Comparison of ENCODE assay signal across 10 mouse cellular contexts in genomic region chr13:23503797-23504196, GRCm38 (mm10). TPM values are rescaled to one million over a fixed set of nuclear protein-coding genes. Genes with fewer than 3 reads are reported as not detected.
DNase-seq lines count a peak whose midpoint lies in the region; TF ChIP-seq lines count a peak whose summit lies in the region.
"Had no signal": no experiment of that assay in that cellular context is flagged by ENCODE, and none has a peak within 500 bp of the region (broad histone marks: within the 10 kb centered on the region; RNA-seq: fewer than 3 reads in every experiment).

No protein-coding gene starts in this region.

- peak overlapping the region; percentile 84 for H3K4me2 ChIP-seq in CH12.LX (ENCODE audit: insufficient read depth, low read depth, poor library complexity, severe bottlenecking)
- H3K4me2 ChIP-seq: neural tube, embryonic 12.5 days had no signal

- no peaks in the 10 kb centered on the region for H3K4me1 ChIP-seq in cerebellum, adult 2 months (ENCODE audit: control insufficient read depth, insufficient read depth, low read length)
- H3K4me1 ChIP-seq in CH12.LX (ENCODE audit: control insufficient read depth in 1 of 2, insufficient read depth in 2 of 2): peaks cover 6 to 23% of the 10 kb centered on the region in 2 experiments; a peak in 3 of 4 replicates

- 8% methylated on average over 9 of the region's 9 CpGs for WGBS in cerebellum, adult 2 months

- peak overlapping the region; percentile 54 for H3K9ac ChIP-seq in CH12.LX (ENCODE audit: insufficient read depth, low read depth)
- H3K9ac ChIP-seq: neural tube, embryonic 12.5 days had no signal

- dilution Hi-C loops in CH12.LX (cut with MboI; ENCODE audit: extremely low pct_ligation_motif_present, extremely low pct_unique_long_range_greater_than_20kb, low sequenced_read_pairs): no loop called here

- H3K27ac ChIP-seq in cerebellum, adult 2 months (ENCODE audit: insufficient read depth, low read length): no peak overlapping the region
- no peak overlapping the region for H3K27ac ChIP-seq in CH12.LX (ENCODE audit: insufficient read depth, low read depth)
- H3K27ac ChIP-seq: neural tube, embryonic 12.5 days had no signal

- no peak for TF ChIP-seq RAD21 in CH12.LX (IDR thresholded peaks at IDR 0.05; ENCODE audit: low read depth, low read length)

- no peak for TF ChIP-seq POLR2A in cerebellum, adult 2 months (IDR thresholded peaks at IDR 0.05; ENCODE audit: borderline replicate concordance, insufficient read depth, low read length)
- TF ChIP-seq POLR2A in CH12.LX (IDR thresholded peaks at IDR 0.05; ENCODE audit: low read depth, low read length): no peak

- in situ Hi-C loops in CH12.LX (cut with MboI; ENCODE audit: low pct_ligation_motif_present, low pct_unique_long_range_greater_than_20kb, low sequenced_read_pairs): loop anchor here (10.0 to 25.0 kb wide), 2 partner anchors 199 to 1566 kb away; partner anchors contain the start of gene Zfp184

- H3K27me3 ChIP-seq in cerebellum, adult 2 months (ENCODE audit: control insufficient read depth, insufficient read depth, low read length): no peaks in the 10 kb centered on the region; the same call in 1 of the 2 replicates
- H3K27me3 ChIP-seq in CH12.LX (replicated peaks): no peaks in the 10 kb centered on the region

- intact Hi-C loops in heart, postnatal 36 days (cut with DNase I): loop anchor here (2.0 kb wide), 1 partner anchor 37 kb away; no protein-coding TSS in a partner anchor

- no peak for TF ChIP-seq CTCF in cerebellum, adult 2 months (IDR thresholded peaks at IDR 0.05; ENCODE audit: borderline replicate concordance, insufficient read depth, low read depth, low read length)
- TF ChIP-seq CTCF in CH12.LX (conservative IDR thresholded peaks at IDR 0.05 in 1 of 2, IDR thresholded peaks at IDR 0.05 in 1 of 2; ENCODE audit: low read depth in 2 of 2, low read length in 2 of 2): no peak

- H3K79me2 ChIP-seq in CH12.LX (replicated peaks; ENCODE audit: control insufficient read depth, extremely low read depth, insufficient read depth, poor library complexity, severe bottlenecking): no peaks in the 10 kb centered on the region

- no peaks in the 10 kb centered on the region for H3K9me3 ChIP-seq in CH12.LX (replicated peaks; ENCODE audit: low read length)
- H3K9me3 ChIP-seq: neural tube, embryonic 12.5 days had no signal

- H3K36me3 ChIP-seq in CH12.LX (replicated peaks in 1 of 2; ENCODE audit: control insufficient read depth in 1 of 2, insufficient read depth in 1 of 2, low read length in 1 of 2): no peaks in the 10 kb centered on the region
- H3K36me3 ChIP-seq: neural tube, embryonic 12.5 days had no signal

- peak; percentile 38 for DNase-seq in cerebellum, adult 2 months
- no peak for DNase-seq in cerebellum, adult 11 months
- peak; percentile 82 for DNase-seq in CH12.LX (ENCODE audit: extremely low read depth)
- peak; percentile 89 for DNase-seq in embryo, embryonic 9.5 days (ENCODE audit: extremely low spot score)
- peak; percentile 31 to 53 for DNase-seq in heart, postnatal 36 days
- peak; percentile 38 to 76 for DNase-seq in layer of hippocampus, postnatal 25 days (ENCODE audit: extremely low spot score in 1 of 2, low spot score in 1 of 2)
- peak; percentile 75 for DNase-seq in mesoderm, embryonic 11.5 days (ENCODE audit: low read depth, low spot score)
- peak; percentile 82 for DNase-seq in thymus, postnatal 0 days (ENCODE audit: low spot score)

- H3K4me3 ChIP-seq in cerebellum, adult 2 months (replicated peaks; ENCODE audit: insufficient read depth, low read depth, low read length): no peak overlapping the region
- H3K4me3 ChIP-seq in CH12.LX (replicated peaks in 1 of 3; ENCODE audit: low read depth in 2 of 3, low read length in 2 of 3, poor library complexity in 1 of 3): peak overlapping the region; percentile 17 to 43 (median 32)
- H3K4me3 ChIP-seq: neural tube, embryonic 12.5 days had no signal

- no peak for TF ChIP-seq EP300 in CH12.LX (IDR thresholded peaks at IDR 0.05; ENCODE audit: low read length)

TF ChIP-seq in CH12.LX, 34 proteins besides CTCF, POLR2A, EP300 and RAD21:
- TF ChIP-seq E2F4 (IDR thresholded peaks at IDR 0.05; ENCODE audit: insufficient replicate concordance, low read depth, low read length) (peak; percentile 91; the same call in 1 of the 2 replicates), SIN3A (IDR thresholded peaks at IDR 0.05; ENCODE audit: low read length) (0 out of 2 replicates have a peak, but pooled peaks have one; percentile 27), MAX (IDR thresholded peaks at IDR 0.05; ENCODE audit: low read length) (peak; percentile 88), USF1 (IDR thresholded peaks at IDR 0.05; ENCODE audit: low read depth, low read length) (peak; percentile 78), TBP (conservative IDR thresholded peaks at IDR 0.05; ENCODE audit: low read depth, low read length) (peak; percentile 100), MXI1 (IDR thresholded peaks at IDR 0.05; ENCODE audit: low read depth, low read length) (no peak; the same call in 1 of the 2 replicates), MAFK (IDR thresholded peaks at IDR 0.05; ENCODE audit: insufficient replicate concordance, low read length) (peak; percentile 96), UBTF (IDR thresholded peaks at IDR 0.05; ENCODE audit: low read depth, low read length) (no peak), USF2 (conservative IDR thresholded peaks at IDR 0.05; ENCODE audit: low read depth, low read length) (peak; percentile 65), NRF1 (IDR thresholded peaks at IDR 0.05; ENCODE audit: low read depth, low read length) (peak; percentile 64), MEF2A (IDR thresholded peaks at IDR 0.05; ENCODE audit: borderline replicate concordance, low read depth, low read length) (no peak), ELF1 (IDR thresholded peaks at IDR 0.05; ENCODE audit: low read depth, low read length) (peak; percentile 96), KAT2A (IDR thresholded peaks at IDR 0.05; ENCODE audit: insufficient replicate concordance, low read length) (peak; percentile 74; the same call in 1 of the 2 replicates)

RNA-seq across cellular contexts. Expression of gene Btn2a2, which starts 15.1 kb away (rescaled TPM):
- polyA plus RNA-seq in cerebellum, adult 2 months (2012; rRNA removed): 0.20 and 0.21 TPM in 2 replicates
- total RNA-seq in CH12.LX (2012; rRNA removed) (1.1 and 1.3 TPM in 2 replicates), CH12.LX (2014; rRNA removed) (1.2 and 1.3 TPM in 2 replicates)
- polyA plus RNA-seq in CH12.LX (2012; ENCODE audit: insufficient read length, low read depth): 2.1 and 2.8 TPM in 2 replicates
- total RNA-seq in heart, postnatal 36 days (2021): not detected
- total RNA-seq in layer of hippocampus, postnatal 25 days (2021): under 1 TPM; 0.59 to 0.66 TPM
- 0.65 and 0.85 TPM in 2 replicates for polyA plus RNA-seq in thymus, postnatal 0 days (2015; fragmentation: Nextera tagmentation; extraction: Ambion mirVana)
- polyA plus RNA-seq: gonadal fat pad, adult 2 months had no signal

RNA-seq across cellular contexts. Expression of gene Hist1h4h, which starts 27.1 kb away (rescaled TPM):
- 33.0 and 35.8 TPM in 2 replicates for polyA plus RNA-seq in cerebellum, adult 2 months (2012; rRNA removed)
- 4,350 and 4,957 TPM in 2 replicates for total RNA-seq in CH12.LX (2012; rRNA removed)
- total RNA-seq in CH12.LX (2014; rRNA removed): 14.0 and 19.4 TPM in 2 replicates
- 3.4 and 5.5 TPM in 2 replicates for polyA plus RNA-seq in CH12.LX (2012; ENCODE audit: insufficient read length, low read depth)
- total RNA-seq in heart, postnatal 36 days (2021): 100 to 1,000 TPM; 268 to 283 TPM
- total RNA-seq in layer of hippocampus, postnatal 25 days (2021): 100 to 1,000 TPM; 289 to 367 TPM
- 24.2 and 31.5 TPM in 2 replicates for polyA plus RNA-seq in thymus, postnatal 0 days (2015; fragmentation: Nextera tagmentation; extraction: Ambion mirVana)

RNA-seq across cellular contexts. Expression of gene Hist1h2af, which starts 29.9 kb away (rescaled TPM):
- 0.60 and 2.4 TPM in 2 replicates for polyA plus RNA-seq in cerebellum, adult 2 months (2012; rRNA removed)
- total RNA-seq in CH12.LX (2012; rRNA removed): 824 and 932 TPM in 2 replicates
- 45.2 and 57.1 TPM in 2 replicates for total RNA-seq in CH12.LX (2014; rRNA removed)
- polyA plus RNA-seq in CH12.LX (2012; ENCODE audit: insufficient read length, low read depth): 68.6 and 97.0 TPM in 2 replicates
- total RNA-seq in heart, postnatal 36 days (2021): 10 to 100 TPM; 14.1 to 19.0 TPM
- total RNA-seq in layer of hippocampus, postnatal 25 days (2021): 10 to 100 TPM in 1 of 2 experiments, 1 to 10 TPM in 1; 7.8 to 12.2 TPM
- polyA plus RNA-seq in thymus, postnatal 0 days (2015; fragmentation: Nextera tagmentation; extraction: Ambion mirVana): 32.3 and 49.5 TPM in 2 replicates

RNA-seq across cellular contexts. Expression of gene Hist1h3g, which starts 31.4 kb away (rescaled TPM):
- polyA plus RNA-seq in cerebellum, adult 2 months (2012; rRNA removed): 0.29 TPM in 1 of 2 replicates, not detected in the other
- total RNA-seq in CH12.LX (2012; rRNA removed): 608 and 749 TPM in 2 replicates
- 50.1 and 75.3 TPM in 2 replicates for total RNA-seq in CH12.LX (2014; rRNA removed)
- 3.4 and 3.6 TPM in 2 replicates for polyA plus RNA-seq in CH12.LX (2012; ENCODE audit: insufficient read length, low read depth)
- 1 to 10 TPM; 2.5 to 4.1 TPM for total RNA-seq in heart, postnatal 36 days (2021)
- 1 to 10 TPM; 3.6 to 5.7 TPM for total RNA-seq in layer of hippocampus, postnatal 25 days (2021)
- polyA plus RNA-seq in thymus, postnatal 0 days (2015; fragmentation: Nextera tagmentation; extraction: Ambion mirVana): 27.6 and 43.7 TPM in 2 replicates

RNA-seq across cellular contexts. Expression of gene Btn1a1, which starts 38.1 kb away (rescaled TPM):
- 0.21 and 0.32 TPM in 2 replicates for polyA plus RNA-seq in cerebellum, adult 2 months (2012; rRNA removed)
- total RNA-seq in CH12.LX (2012; rRNA removed) (0.38 and 0.51 TPM in 2 replicates), CH12.LX (2014; rRNA removed) (0.20 TPM in 2 replicates)
- polyA plus RNA-seq in CH12.LX (2012; ENCODE audit: insufficient read length, low read depth): 0.08 and 0.21 TPM in 2 replicates
- total RNA-seq in heart, postnatal 36 days (2021): not detected
- total RNA-seq in layer of hippocampus, postnatal 25 days (2021): not detected
- 0.17 and 0.27 TPM in 2 replicates for polyA plus RNA-seq in thymus, postnatal 0 days (2015; fragmentation: Nextera tagmentation; extraction: Ambion mirVana)
- polyA plus RNA-seq: neural tube, embryonic 12.5 days had no signal
